Mouse (Mus musculus): ENCODE measurements around the gene Wdr18.

The Wdr18 gene

GRCm38 (mm10) chr10:79997034-79997760 lies 37.2 kb downstream of the Wdr18 start:
- no peak for DNase-seq (ENCODE audit: low spot score)

- DNase-seq (ENCODE audit: low spot score), result peak; percentile 74
Observed at GRCm38 (mm10) chr10:79997819-79998218, 37.9 kb downstream of the Wdr18 start.

DNA sequence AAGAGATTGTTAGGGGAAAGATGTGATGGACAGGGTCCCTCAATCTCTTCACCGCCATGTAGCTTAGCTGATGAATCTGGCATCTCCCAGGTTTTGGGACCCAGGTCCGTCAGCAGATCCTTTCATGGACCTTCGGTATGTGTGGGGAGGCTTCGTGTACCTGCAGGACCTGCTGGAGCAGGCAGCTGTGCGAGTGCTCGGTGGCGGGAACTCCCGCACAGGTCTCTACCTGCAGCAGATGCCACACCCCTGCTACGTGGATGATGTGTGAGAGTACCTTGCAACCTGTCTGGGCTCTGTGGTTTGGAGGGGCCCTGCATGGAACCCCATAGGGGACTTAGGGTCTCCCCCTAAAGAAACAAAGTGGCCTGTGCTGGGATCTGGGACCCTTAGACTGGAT lies 42.0 kb downstream of the Wdr18 start:
- no peak for DNase-seq (ENCODE audit: low spot score)

DNA sequence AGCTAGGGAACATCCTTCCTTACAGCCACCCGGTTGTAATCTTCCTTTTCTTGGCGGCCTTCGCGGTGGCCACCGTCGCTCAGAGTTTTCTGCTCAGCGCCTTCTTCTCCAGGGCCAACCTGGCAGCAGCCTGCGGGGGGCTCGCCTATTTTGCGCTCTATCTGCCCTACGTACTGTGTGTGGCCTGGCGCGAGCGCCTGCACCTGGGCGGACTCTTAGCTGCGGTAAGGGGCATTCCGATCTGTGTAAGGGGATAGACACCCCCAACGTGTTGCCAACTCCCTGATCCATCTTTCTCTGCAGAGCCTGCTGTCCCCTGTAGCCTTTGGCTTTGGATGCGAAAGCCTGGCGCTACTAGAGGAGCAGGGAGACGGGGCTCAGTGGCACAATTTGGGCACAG lies 42.9 kb downstream of the Wdr18 start:
- DNase-seq (ENCODE audit: low spot score), result no peak

- DNase-seq (ENCODE audit: low spot score), result no peak
Observed at GRCm38 (mm10) chr10:80003374-80004232, 43.7 kb downstream of the Wdr18 start.

GRCm38 (mm10) chr10:80004233-80004705 lies 44.3 kb downstream of the Wdr18 start:
- peak; percentile 72 for DNase-seq (ENCODE audit: low spot score)

DNA sequence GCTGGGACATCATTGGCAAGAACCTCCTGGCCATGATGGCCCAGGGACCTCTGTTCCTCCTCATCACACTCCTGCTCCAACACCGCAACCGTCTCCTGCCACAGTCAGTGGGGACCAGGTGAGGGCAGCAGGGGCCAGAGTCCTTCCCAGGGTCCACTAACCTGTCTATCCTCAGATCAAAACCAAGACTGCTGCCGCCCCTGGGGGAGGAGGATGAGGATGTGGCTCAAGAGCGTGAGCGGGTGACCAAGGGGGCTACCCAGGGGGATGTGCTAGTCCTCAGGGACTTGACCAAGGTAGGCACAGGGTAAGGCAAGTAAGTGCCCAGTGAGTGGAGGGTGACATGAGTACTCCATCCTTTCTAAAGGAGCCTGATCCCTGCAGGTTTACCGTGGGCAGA lies 51.8 kb downstream of the Wdr18 start:
- DNase-seq (ENCODE audit: low spot score), result no peak

- no peak for DNase-seq (ENCODE audit: low spot score)
Observed at GRCm38 (mm10) chr10:80013609-80014008, 53.7 kb downstream of the Wdr18 start.

DNA sequence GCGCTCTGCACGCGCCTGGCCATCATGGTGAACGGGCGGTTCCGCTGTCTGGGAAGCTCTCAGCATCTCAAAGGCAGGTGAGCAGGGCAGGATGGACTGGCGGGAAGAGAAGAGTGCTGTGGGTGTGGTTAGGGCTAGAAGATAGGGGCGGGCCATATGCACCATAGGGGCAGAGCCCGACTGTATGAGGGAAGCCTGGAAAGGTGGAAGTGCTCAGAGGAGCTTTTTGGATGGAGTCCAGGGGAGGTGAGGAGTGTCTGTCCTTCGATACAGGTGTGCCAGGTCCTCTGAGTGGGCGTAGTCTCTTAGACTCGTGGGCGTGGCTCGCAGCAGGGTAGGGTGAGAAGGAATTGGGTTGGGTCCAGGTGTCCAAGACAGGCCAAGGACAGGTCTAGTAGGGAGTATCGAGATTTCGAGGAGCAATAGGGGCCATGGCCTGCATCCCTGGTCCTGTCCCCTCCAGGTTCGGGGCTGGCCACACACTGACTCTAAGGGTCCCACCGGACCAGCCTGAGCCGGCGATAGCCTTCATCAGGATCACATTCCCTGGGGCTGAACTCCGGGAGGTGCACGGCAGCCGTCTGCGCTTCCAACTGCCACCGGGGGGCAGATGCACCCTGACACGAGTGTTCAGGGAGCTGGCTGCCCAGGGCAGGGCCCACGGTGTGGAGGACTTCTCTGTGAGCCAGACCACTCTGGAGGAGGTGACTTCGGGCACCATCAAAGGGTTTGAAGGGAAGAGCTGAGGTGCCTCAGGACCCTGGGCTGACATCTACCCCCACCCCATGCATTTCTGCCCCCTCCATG lies 54.7 kb downstream of the Wdr18 start:
- no peak for DNase-seq (ENCODE audit: low spot score)

GRCm38 (mm10) chr10:80015583-80015982 lies 55.6 kb downstream of the Wdr18 start:
- DNase-seq (ENCODE audit: low spot score), result no peak

DNA sequence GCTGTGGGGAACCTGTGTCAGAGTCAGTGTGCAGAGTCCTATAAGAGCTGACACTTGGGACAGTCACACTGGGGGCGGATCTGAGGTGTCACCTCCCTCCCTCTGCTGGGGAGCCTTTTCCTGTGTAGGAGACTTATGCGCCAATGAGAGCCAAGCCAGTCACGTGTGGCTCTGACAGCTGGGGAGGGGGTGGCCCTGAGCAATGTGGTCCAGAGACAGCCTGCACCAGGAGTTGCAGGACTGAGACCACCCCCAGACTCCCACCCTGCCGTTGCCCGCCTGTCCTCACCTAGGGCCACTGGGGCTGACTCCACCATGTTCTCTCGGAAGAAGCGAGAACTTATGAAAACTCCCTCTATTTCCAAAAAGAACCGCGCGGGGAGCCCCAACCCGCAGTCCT lies 56.6 kb downstream of the Wdr18 start, which contains the start of gene Arhgap45:
Gene Arhgap45 (plus strand): TSS at position 143 of the 400 bp plus-strand sequence.
- DNase-seq (ENCODE audit: low spot score), result no peak

DNA sequence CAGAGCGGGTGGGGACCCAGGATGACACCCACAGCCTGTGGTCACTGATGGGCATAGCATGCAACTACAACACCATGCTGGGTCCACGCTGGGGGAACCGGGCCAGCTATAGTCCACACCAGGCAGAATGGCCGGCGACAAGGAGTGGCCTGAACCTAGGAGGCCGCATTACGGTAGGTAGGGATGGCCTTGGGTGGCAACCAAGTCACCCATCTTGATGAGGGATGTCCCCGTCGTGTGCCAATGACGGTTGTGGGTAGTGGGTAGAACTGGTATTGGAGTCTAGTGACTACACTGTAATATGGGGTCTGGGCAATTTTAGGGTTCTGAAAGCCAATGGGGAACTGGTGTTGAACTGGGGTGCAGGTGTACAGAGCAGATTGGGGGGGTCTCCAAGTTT lies 57.0 kb downstream of the Wdr18 start:
- no peak for DNase-seq (ENCODE audit: low spot score)

- DNase-seq (ENCODE audit: low spot score), result no peak
Observed at GRCm38 (mm10) chr10:80017361-80017760, 57.4 kb downstream of the Wdr18 start.

- no peak for DNase-seq (ENCODE audit: low spot score)
Observed at GRCm38 (mm10) chr10:80017771-80018170, 57.8 kb downstream of the Wdr18 start.

- DNase-seq (ENCODE audit: low spot score), result peak; percentile 69
Observed at GRCm38 (mm10) chr10:80018739-80019297, 58.9 kb downstream of the Wdr18 start.

GRCm38 (mm10) chr10:80019471-80020131 lies 59.6 kb downstream of the Wdr18 start:
- no peak for DNase-seq (ENCODE audit: low spot score)

Data from ovary, adult 18-20 months (tissue).